Mouse (Mus musculus) intestine, postnatal 0 days (tissue): ENCODE data around the gene Ptprf. TPM values are rescaled to one million over a fixed set of nuclear protein-coding genes. Genes with fewer than 3 reads are reported as not detected.

Source experiments
- ATAC-seq: fragments of 200-750 bp; cut with Nextera tagmentation; 2 replicates; pipeline ENCODE4 v1.8.0; 2017; ENCODE audit warnings: mild to moderate bottlenecking, moderate TSS enrichment, moderate library complexity
- H3K27ac ChIP-seq: fragments of 300-500 bp; sonication (generic); 2 replicates; pipeline ENCODE4 v1.5.1; 2014; ENCODE audit warnings: mild to moderate bottlenecking, low read depth, low read length, moderate library complexity
- H3K27me3 ChIP-seq: fragments of 300-500 bp; sonication (generic); replicated peaks from 2 replicates; pipeline ENCODE4 v1.6.1; 2014; ENCODE audit warnings: low read length, mixed read lengths; ENCODE audit not compliant: control insufficient read depth, insufficient read depth
- H3K36me3 ChIP-seq: fragments of 300-500 bp; sonication (generic); 2 replicates; pipeline ENCODE4 v1.6.1; 2014; ENCODE audit warnings: mild to moderate bottlenecking, moderate library complexity; ENCODE audit not compliant: control insufficient read depth, insufficient read depth
- H3K4me1 ChIP-seq: fragments of 300-500 bp; sonication (generic); replicated peaks from 2 replicates; pipeline ENCODE4 v1.6.1; 2014; ENCODE audit warnings: antibody characterized with exemption, low read length, mixed read lengths; ENCODE audit not compliant: control insufficient read depth, insufficient read depth
- H3K4me2 ChIP-seq: fragments of 300-500 bp; sonication (generic); replicated peaks from 2 replicates; pipeline ENCODE4 v1.6.1; 2014; ENCODE audit warnings: low read depth, mild to moderate bottlenecking, moderate library complexity
- H3K4me3 ChIP-seq: fragments of 300-500 bp; sonication (generic); 2 replicates; pipeline ENCODE4 v1.5.1; 2014; ENCODE audit warnings: low read depth, low read length
- H3K9ac ChIP-seq: fragments of 300-500 bp; sonication (generic); 2 replicates; pipeline ENCODE4 v1.6.1; 2014; ENCODE audit warnings: mild to moderate bottlenecking, low read depth, low read length
- H3K9me3 ChIP-seq: fragments of 300-500 bp; sonication (generic); 2 replicates; pipeline ENCODE4 v1.6.1; 2016; ENCODE audit warnings: mixed run types; ENCODE audit not compliant: control insufficient read depth
- CTCF ChIP-seq: sonication (generic); IDR thresholded peaks from 2 replicates; pipeline ENCODE4 v1.5.1; 2016; ENCODE audit warnings: low read depth, mild to moderate bottlenecking, control low read depth, antibody characterized with exemption, moderate library complexity
- WGBS: fragments of 180-500 bp; shearing (Covaris S2); extraction: QIAGEN DNeasy Blood & Tissue Kit; methylation state at CpG from one replicate; pipeline ENCODE4 v1.1.7; 2014; 5-methylcytosine and 5-hydroxymethylcytosine counted together
- polyA plus RNA-seq: library from polyadenylated mRNA; unstranded; fragments of >200 nt; fragmentation: Nextera tagmentation; extraction: Ambion mirVana; gene quantifications from 2 replicates; pipeline ENCODE4 v1.2.1, GENCODE M21; 2015

The Ptprf gene
- polyA plus RNA-seq, 1 experiment from 2014 or later: 32.8 TPM

DNA sequence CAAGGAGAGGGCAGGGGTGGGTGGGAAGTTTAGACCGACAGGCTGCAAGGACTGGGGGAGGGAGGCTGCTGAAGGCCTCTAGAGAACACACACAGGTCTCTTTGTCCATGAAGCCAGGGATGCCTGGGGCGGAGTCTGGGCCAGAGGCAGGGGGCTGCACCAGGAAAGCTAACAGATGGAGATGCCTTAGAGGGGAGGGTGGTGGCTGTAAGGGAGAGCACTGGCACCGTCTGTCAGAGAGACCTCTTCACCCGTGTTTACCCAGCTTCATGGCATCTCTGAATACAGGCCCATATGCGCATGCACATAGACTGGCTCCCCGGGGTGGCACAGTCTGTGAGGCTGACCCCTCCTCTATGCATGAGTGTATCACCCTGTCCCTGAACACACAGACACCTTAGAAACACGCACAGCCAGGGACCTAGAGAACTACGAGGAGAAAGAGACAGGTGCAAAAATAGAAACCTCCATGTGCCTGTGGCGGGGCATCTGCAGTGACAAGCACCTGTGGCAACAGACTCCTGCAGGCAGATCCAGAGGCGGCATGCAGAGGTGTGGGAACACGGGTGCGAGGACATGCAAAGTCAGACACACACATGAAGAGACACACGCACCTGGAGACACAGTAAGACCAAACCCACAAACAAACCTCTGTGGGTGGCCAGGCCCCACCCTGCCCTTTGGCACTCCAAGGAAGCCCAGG lies 29.3 kb downstream of the Ptprf start:
- Histone ChIP-seq H3K9me3 (no peaks in the 10 kb centered on the region), H3K4me3 (no peak overlapping the region), H3K36me3 (peaks cover 41% of the 10 kb centered on the region), H3K9ac (no peak overlapping the region), H3K27ac (no peak overlapping the region), H3K4me1 (peaks cover 11% of the 10 kb centered on the region), H3K27me3 (no peaks in the 10 kb centered on the region), H3K4me2 (no peak overlapping the region)
- WGBS: 49% methylated on average over 13 of the region's 13 CpGs
- no peak for ATAC-seq
- TF ChIP-seq CTCF: no peak

- no peak for TF ChIP-seq CTCF
- ATAC-seq: peak; percentile 11; the same call in 1 of the 2 replicates
- H3K27ac ChIP-seq: no peak overlapping the region; the same call in none of the 2 replicates
- H3K9me3 ChIP-seq: no peaks in the 10 kb centered on the region
- WGBS: 18% methylated on average over 5 of the region's 5 CpGs
- peaks cover 11% of the 10 kb centered on the region for H3K4me1 ChIP-seq
- peaks cover 42% of the 10 kb centered on the region for H3K36me3 ChIP-seq
- peak overlapping the region; percentile 78 for H3K4me2 ChIP-seq
- H3K9ac ChIP-seq: no peak overlapping the region
- peak overlapping the region; percentile 34 for H3K4me3 ChIP-seq
- no peaks in the 10 kb centered on the region for H3K27me3 ChIP-seq
Measured at GRCm38 (mm10) chr4:118261291-118261690, 29.9 kb downstream of the Ptprf start.

DNA sequence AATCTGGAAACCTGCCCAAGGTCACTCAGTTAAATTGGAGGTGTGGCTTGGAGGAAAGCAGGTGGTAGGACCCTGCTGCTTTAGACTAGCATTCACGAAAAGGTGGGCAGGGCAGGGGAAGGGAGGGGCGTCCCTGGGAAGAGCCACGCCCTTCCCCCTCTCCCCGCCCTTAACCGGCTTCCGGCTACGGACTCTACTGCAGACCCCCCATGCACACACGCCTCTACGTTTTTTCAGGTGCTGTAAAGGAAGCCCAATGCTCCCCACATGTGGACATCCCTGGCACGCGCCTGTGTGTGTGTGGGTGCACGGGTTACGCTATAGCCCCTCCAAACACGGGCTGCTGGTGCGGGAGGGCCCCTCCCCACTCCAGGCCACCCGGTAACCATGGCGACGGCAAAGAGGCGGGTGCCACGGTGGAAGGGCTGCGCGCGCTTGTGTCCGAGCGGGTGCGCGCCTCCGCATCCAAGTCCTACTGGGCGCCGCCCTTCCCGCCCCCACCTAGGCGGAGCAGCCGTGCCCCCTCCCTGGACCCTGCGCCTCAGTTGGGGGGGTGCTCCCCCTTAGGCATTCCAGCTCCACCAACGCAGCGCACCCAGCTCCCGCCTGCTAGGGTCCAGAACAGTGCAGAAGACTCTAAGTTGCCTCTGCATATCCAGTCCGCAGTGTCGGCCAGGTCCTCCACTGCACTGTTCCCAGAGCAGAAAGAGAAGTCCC lies 30.5 kb downstream of the Ptprf start:
- ATAC-seq: peak; percentile 43; the same call in 1 of the 2 replicates
- H3K4me3 ChIP-seq: peak overlapping the region; percentile 34
- H3K36me3 ChIP-seq: peaks cover 42% of the 10 kb centered on the region
- no peaks in the 10 kb centered on the region for H3K9me3 ChIP-seq
- H3K9ac ChIP-seq: peak overlapping the region; percentile 37
- TF ChIP-seq CTCF: no peak
- H3K27ac ChIP-seq: no peak overlapping the region; the same call in 1 of the 2 replicates
- H3K4me2 ChIP-seq: peak overlapping the region; percentile 78
- peaks cover 9% of the 10 kb centered on the region for H3K4me1 ChIP-seq
- WGBS: 2% methylated on average over 39 of the region's 39 CpGs
- no peaks in the 10 kb centered on the region for H3K27me3 ChIP-seq

GRCm38 (mm10) chr4:118259782-118260463 lies 31.3 kb downstream of the Ptprf start:
- 78% methylated on average over 8 of the region's 8 CpGs for WGBS

GRCm38 (mm10) chr4:118257977-118258376 lies 33.2 kb downstream of the Ptprf start:
- Histone ChIP-seq H3K27me3 (no peaks in the 10 kb centered on the region), H3K9ac (no peak overlapping the region), H3K27ac (peak overlapping the region; percentile 35; the same call in 1 of the 2 replicates), H3K4me1 (peaks cover 13% of the 10 kb centered on the region; the same call in 1 of the 2 replicates), H3K9me3 (no peaks in the 10 kb centered on the region), H3K36me3 (peaks cover 39% of the 10 kb centered on the region), H3K4me3 (no peak overlapping the region), H3K4me2 (no peak overlapping the region)
- 0 out of 2 replicates have a peak, but pooled peaks have one; percentile 14 for ATAC-seq
- TF ChIP-seq CTCF: no peak
- 73% methylated on average over 5 of the region's 5 CpGs for WGBS

More at GRCm38 (mm10) chr4:118259782-118260463, 31.3 kb downstream of the Ptprf start:
- H3K4me3 ChIP-seq: peak overlapping the region; percentile 34; the same call in 1 of the 2 replicates
- H3K4me1 ChIP-seq: peaks cover 6% of the 10 kb centered on the region; the same call in 1 of the 2 replicates
- no peak overlapping the region for H3K9ac ChIP-seq
- no peak for ATAC-seq
- no peak overlapping the region; the same call in 1 of the 2 replicates for H3K27ac ChIP-seq
- H3K4me2 ChIP-seq: peak overlapping the region; percentile 78
- peaks cover 41% of the 10 kb centered on the region for H3K36me3 ChIP-seq
- no peaks in the 10 kb centered on the region for H3K9me3 ChIP-seq
- H3K27me3 ChIP-seq: no peaks in the 10 kb centered on the region
- no peak for TF ChIP-seq CTCF

- no peak overlapping the region for H3K4me3 ChIP-seq
- 57% methylated on average over 10 of the region's 10 CpGs for WGBS
- H3K4me2 ChIP-seq: no peak overlapping the region
- TF ChIP-seq CTCF: no peak
- H3K4me1 ChIP-seq: peaks cover 13% of the 10 kb centered on the region; the same call in 1 of the 2 replicates
- no peaks in the 10 kb centered on the region for H3K9me3 ChIP-seq
- H3K27ac ChIP-seq: peak overlapping the region; percentile 35; the same call in 1 of the 2 replicates
- H3K9ac ChIP-seq: no peak overlapping the region
- no peaks in the 10 kb centered on the region for H3K27me3 ChIP-seq
- peaks cover 35% of the 10 kb centered on the region for H3K36me3 ChIP-seq
- no peak for ATAC-seq
Measured at GRCm38 (mm10) chr4:118257416-118257815, 33.8 kb downstream of the Ptprf start.
